Mouse (Mus musculus) neural tube, embryonic 13.5 days (tissue): Measurements from ENCODE around the gene Clrn1. TPM values are rescaled to one million over a fixed set of nuclear protein-coding genes. Genes with fewer than 3 reads are reported as not detected.

Experiments used
- ATAC-seq: fragments of 200-750 bp; cut with Nextera tagmentation; 2 replicates; pipeline ENCODE4 v1.8.0; 2017; ENCODE audit warnings: low read depth, mild to moderate bottlenecking, moderate TSS enrichment, moderate library complexity
- H3K27ac ChIP-seq: fragments of 300-500 bp; sonication (generic); replicated peaks from 2 replicates; pipeline ENCODE4 v1.5.1; 2015; ENCODE audit warnings: moderate library complexity, mild to moderate bottlenecking, inconsistent platforms
- H3K27me3 ChIP-seq: fragments of 300-500 bp; sonication (generic); 2 replicates; pipeline ENCODE4 v1.6.1; 2015; ENCODE audit warnings: mild to moderate bottlenecking, inconsistent platforms
- H3K36me3 ChIP-seq: fragments of 300-500 bp; sonication (generic); 2 replicates; pipeline ENCODE4 v1.6.1; 2015; ENCODE audit warnings: mild to moderate bottlenecking, inconsistent platforms
- H3K4me1 ChIP-seq: fragments of 300-500 bp; sonication (generic); replicated peaks from 2 replicates; pipeline ENCODE4 v1.6.1; 2015; ENCODE audit warnings: inconsistent platforms
- H3K4me2 ChIP-seq: fragments of 300-500 bp; sonication (generic); 2 replicates; pipeline ENCODE4 v1.6.1; 2015; ENCODE audit warnings: inconsistent platforms, mild to moderate bottlenecking, moderate library complexity
- H3K4me3 ChIP-seq: fragments of 300-500 bp; sonication (generic); 2 replicates; pipeline ENCODE4 v1.5.1; 2015; ENCODE audit warnings: mild to moderate bottlenecking, inconsistent platforms
- H3K9ac ChIP-seq: fragments of 300-500 bp; sonication (generic); 2 replicates; pipeline ENCODE4 v1.6.1; 2015; ENCODE audit warnings: moderate library complexity, mild to moderate bottlenecking, inconsistent platforms
- H3K9me3 ChIP-seq: fragments of 300-500 bp; sonication (generic); 2 replicates; pipeline ENCODE4 v1.6.1; 2016; ENCODE audit warnings: inconsistent platforms
- WGBS: fragments of 180-500 bp; shearing (Covaris S2); methylation state at CpG from one replicate; pipeline ENCODE4 v1.1.7; 2015; 5-methylcytosine and 5-hydroxymethylcytosine counted together
- polyA plus RNA-seq: library from polyadenylated mRNA; unstranded; fragments of >200 nt; fragmentation: Nextera tagmentation; extraction: Ambion mirVana; gene quantifications from 2 replicates; pipeline ENCODE4 v1.2.1, GENCODE M21; 2015

Clrn1 gene
- polyA plus RNA-seq, 1 experiment from 2014 or later = 1.1 TPM

- ATAC-seq = no peak
- H3K4me2 ChIP-seq = no peak overlapping the region
- H3K9me3 ChIP-seq = no peaks in the 10 kb centered on the region
- no peaks in the 10 kb centered on the region for H3K4me1 ChIP-seq
- no peak overlapping the region for H3K27ac ChIP-seq
- 79% methylated on average over 14 of the region's 14 CpGs for WGBS
- no peak overlapping the region for H3K4me3 ChIP-seq
- no peaks in the 10 kb centered on the region for H3K36me3 ChIP-seq
- 0 out of 2 replicates have a peak, but pooled peaks cover 6% of the 10 kb centered on the region for H3K27me3 ChIP-seq
- no peak overlapping the region for H3K9ac ChIP-seq
These were observed 56.6 kb downstream of the Clrn1 start for GRCm38 (mm10) chr3:58828366-58829153.

- Histone ChIP-seq H3K4me3 (no peak overlapping the region), H3K9ac (no peak overlapping the region), H3K27ac (no peak overlapping the region), H3K27me3 (0 out of 2 replicates have a peak, but pooled peaks cover 6% of the 10 kb centered on the region), H3K36me3 (no peaks in the 10 kb centered on the region), H3K4me2 (no peak overlapping the region), H3K4me1 (no peaks in the 10 kb centered on the region), H3K9me3 (no peaks in the 10 kb centered on the region)
- no peak for ATAC-seq
- 7% methylated on average over 4 of the region's 4 CpGs for WGBS
These were observed 58.9 kb downstream of the Clrn1 start for GRCm38 (mm10) chr3:58826266-58826665.

DNA sequence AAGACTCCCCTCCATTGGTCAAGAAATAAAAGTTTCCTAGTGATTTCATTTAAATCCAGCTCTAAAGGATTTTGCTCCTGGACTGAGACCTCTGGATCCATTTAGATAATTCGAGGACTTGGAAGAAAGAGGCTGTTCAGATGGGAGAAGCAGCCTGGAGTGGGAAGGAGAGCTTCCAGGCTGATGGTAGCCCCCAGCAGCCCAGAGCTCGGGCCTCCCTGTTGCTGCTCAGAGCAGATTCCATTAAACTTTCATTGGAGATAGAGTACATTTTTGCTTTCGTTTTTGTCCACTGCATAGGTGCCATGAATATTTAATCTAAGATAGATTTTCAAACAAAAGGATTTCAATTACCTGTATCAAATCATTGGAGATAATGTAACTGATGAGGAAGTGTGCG is 62.9 kb downstream of the Clrn1 start, which contains the start of gene Mindy4b-ps:
Gene Mindy4b-ps (minus strand): TSS at position 101 of the 400 bp plus-strand sequence.
- WGBS = 72% methylated on average over 4 of the region's 4 CpGs
- no peak within 1 kb of the TSS for H3K4me3 ChIP-seq
- no peaks in the 10 kb centered on the region for H3K36me3 ChIP-seq

DNA sequence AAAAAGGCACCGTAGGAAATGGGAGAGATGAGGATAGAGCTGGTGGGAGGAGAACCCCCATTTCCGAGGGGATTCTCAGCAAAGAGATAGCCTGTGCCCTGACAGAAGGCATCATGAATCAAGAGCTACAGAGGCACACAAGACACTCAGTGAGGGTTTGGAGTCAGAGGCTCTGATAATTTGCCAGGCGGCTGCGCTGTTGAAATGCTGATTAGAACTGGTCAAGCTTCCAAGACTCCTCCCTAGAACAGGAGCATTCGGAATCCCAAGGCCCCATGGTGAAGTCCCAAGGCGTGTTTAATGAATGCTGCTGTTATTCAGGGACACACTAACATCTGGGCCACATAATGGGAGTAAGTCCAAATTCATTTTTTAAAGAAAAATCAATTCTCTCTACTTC is 67.8 kb downstream of the Clrn1 start:
- 25% methylated on average over 6 of the region's 6 CpGs for WGBS
- no peak overlapping the region for H3K27ac ChIP-seq
- H3K4me3 ChIP-seq = no peak overlapping the region
- no peak overlapping the region for H3K9ac ChIP-seq
- H3K9me3 ChIP-seq = no peaks in the 10 kb centered on the region
- H3K4me1 ChIP-seq = 0 out of 2 replicates have a peak, but pooled peaks cover 8% of the 10 kb centered on the region
- no peaks in the 10 kb centered on the region for H3K36me3 ChIP-seq
- peak; percentile 36; the same call in 1 of the 2 replicates for ATAC-seq
- no peak overlapping the region for H3K4me2 ChIP-seq
- no peaks in the 10 kb centered on the region for H3K27me3 ChIP-seq

More for the DNA sequence above, 62.9 kb downstream of the Clrn1 start, which contains the start of gene Mindy4b-ps:
- H3K4me1 ChIP-seq = 0 out of 2 replicates have a peak, but pooled peaks cover 5% of the 10 kb centered on the region
- no peak within 1 kb of the TSS for H3K27ac ChIP-seq
- H3K4me2 ChIP-seq = no peak within 1 kb of the TSS
- ATAC-seq = no peak
- no peaks in the 10 kb centered on the region for H3K9me3 ChIP-seq
- no peak within 1 kb of the TSS for H3K9ac ChIP-seq
- H3K27me3 ChIP-seq = no peaks in the 10 kb centered on the region

GRCm38 (mm10) chr3:58814191-58814590 is 70.9 kb downstream of the Clrn1 start:
- WGBS = 93% methylated on average over 3 of the region's 3 CpGs
- Histone ChIP-seq H3K27me3 (no peaks in the 10 kb centered on the region), H3K27ac (no peak overlapping the region), H3K9ac (no peak overlapping the region), H3K9me3 (no peaks in the 10 kb centered on the region), H3K4me1 (0 out of 2 replicates have a peak, but pooled peaks cover 8% of the 10 kb centered on the region), H3K4me2 (no peak overlapping the region), H3K4me3 (no peak overlapping the region), H3K36me3 (no peaks in the 10 kb centered on the region)
- no peak for ATAC-seq

DNA sequence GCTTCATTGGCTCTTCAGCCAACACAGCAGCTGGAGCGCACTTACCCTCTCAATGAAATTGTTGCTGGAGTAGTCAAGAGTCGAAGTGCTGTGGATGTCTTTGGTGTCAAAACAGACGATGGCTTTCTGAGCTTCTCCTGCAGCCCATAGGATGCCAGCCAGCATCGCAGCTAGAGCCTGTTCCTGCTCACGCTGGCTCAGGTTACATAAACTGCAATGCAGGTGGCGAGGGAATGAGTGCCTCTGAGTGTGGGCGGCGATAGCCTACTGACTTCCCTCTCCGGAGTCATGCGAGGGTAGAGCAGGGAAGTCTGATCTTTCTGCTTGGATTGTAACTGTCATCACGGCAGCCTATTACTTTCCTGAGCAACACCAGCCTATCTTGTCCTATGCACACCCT is 74.8 kb downstream of the Clrn1 start:
- Histone ChIP-seq H3K9me3 (no peaks in the 10 kb centered on the region), H3K36me3 (no peaks in the 10 kb centered on the region), H3K9ac (no peak overlapping the region), H3K4me2 (no peak overlapping the region), H3K4me1 (no peaks in the 10 kb centered on the region), H3K27ac (no peak overlapping the region), H3K27me3 (no peaks in the 10 kb centered on the region), H3K4me3 (no peak overlapping the region)
- 69% methylated on average over 11 of the region's 11 CpGs for WGBS
- ATAC-seq = no peak

- no peak for ATAC-seq
- H3K9ac ChIP-seq = no peak overlapping the region
- no peaks in the 10 kb centered on the region for H3K4me1 ChIP-seq
- H3K27ac ChIP-seq = no peak overlapping the region
- no peaks in the 10 kb centered on the region for H3K9me3 ChIP-seq
- H3K4me2 ChIP-seq = no peak overlapping the region
- H3K27me3 ChIP-seq = no peaks in the 10 kb centered on the region
- WGBS = 44% methylated on average over 12 of the region's 12 CpGs
- H3K36me3 ChIP-seq = no peaks in the 10 kb centered on the region
- H3K4me3 ChIP-seq = no peak overlapping the region
These were observed 75.8 kb downstream of the Clrn1 start for GRCm38 (mm10) chr3:58809111-58809915.

DNA sequence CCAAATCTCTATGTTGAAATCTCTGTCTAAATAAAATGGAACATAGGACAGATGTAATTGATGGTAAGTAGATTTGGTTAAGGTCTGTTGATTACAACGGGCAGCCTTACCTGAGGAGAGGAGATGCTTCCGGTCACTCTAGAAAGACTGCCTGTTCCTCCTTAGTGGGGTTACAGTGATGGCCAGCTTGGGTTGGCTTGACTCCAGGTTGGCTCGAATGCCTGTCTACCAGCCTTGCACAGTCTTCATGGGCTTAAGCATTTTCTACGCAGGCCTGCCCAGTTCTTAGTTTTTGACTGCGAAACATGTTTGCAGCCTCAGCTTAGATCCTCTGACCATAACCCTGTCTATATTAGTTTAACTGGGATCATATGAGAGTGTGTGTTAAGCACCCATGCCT is 76.5 kb downstream of the Clrn1 start:
- WGBS = 91% methylated on average over 5 of the region's 5 CpGs
- Histone ChIP-seq H3K27ac (no peak overlapping the region), H3K9me3 (no peaks in the 10 kb centered on the region), H3K4me2 (no peak overlapping the region), H3K36me3 (no peaks in the 10 kb centered on the region), H3K4me3 (no peak overlapping the region), H3K4me1 (no peaks in the 10 kb centered on the region), H3K27me3 (no peaks in the 10 kb centered on the region), H3K9ac (no peak overlapping the region)
- no peak for ATAC-seq

GRCm38 (mm10) chr3:58804745-58805144 is 80.4 kb downstream of the Clrn1 start:
- Histone ChIP-seq H3K9me3 (no peaks in the 10 kb centered on the region), H3K9ac (no peak overlapping the region), H3K27me3 (no peaks in the 10 kb centered on the region), H3K4me1 (no peaks in the 10 kb centered on the region), H3K27ac (no peak overlapping the region), H3K4me3 (no peak overlapping the region), H3K4me2 (no peak overlapping the region), H3K36me3 (no peaks in the 10 kb centered on the region)
- ATAC-seq = no peak
- 94% methylated on average over 6 of the region's 6 CpGs for WGBS

GRCm38 (mm10) chr3:58798676-58799075 is 86.5 kb downstream of the Clrn1 start:
- ATAC-seq = no peak
- Histone ChIP-seq H3K9ac (no peak overlapping the region), H3K4me1 (no peaks in the 10 kb centered on the region), H3K4me3 (no peak overlapping the region), H3K4me2 (no peak overlapping the region), H3K9me3 (no peaks in the 10 kb centered on the region), H3K27ac (no peak overlapping the region), H3K36me3 (no peaks in the 10 kb centered on the region), H3K27me3 (no peaks in the 10 kb centered on the region)
- 81% methylated on average over 4 of the region's 4 CpGs for WGBS

GRCm38 (mm10) chr3:58798245-58798644 is 86.9 kb downstream of the Clrn1 start:
- WGBS = 85% methylated on average over 8 of the region's 8 CpGs
- no peak for ATAC-seq
- Histone ChIP-seq H3K36me3 (no peaks in the 10 kb centered on the region), H3K4me2 (no peak overlapping the region), H3K9ac (no peak overlapping the region), H3K9me3 (no peaks in the 10 kb centered on the region), H3K27me3 (no peaks in the 10 kb centered on the region), H3K27ac (no peak overlapping the region), H3K4me3 (no peak overlapping the region), H3K4me1 (no peaks in the 10 kb centered on the region)
